Mouse (Mus musculus) limb, embryonic 14.5 days (tissue): Measurements from ENCODE around the gene A730015C16Rik. TPM values are rescaled to one million over a fixed set of nuclear protein-coding genes. Genes with fewer than 3 reads are reported as not detected.

Experiments
- ATAC-seq: fragments of 200-750 bp; cut with Nextera tagmentation; 2 replicates; pipeline ENCODE4 v1.8.0; 2017; ENCODE audit warnings: low read depth, moderate number of reproducible peaks, moderate TSS enrichment; ENCODE audit not compliant: low FRiP score
- DNase-seq: peaks from one replicate; pipeline ENCODE4 v3.0.0-alpha.2; 2015; ENCODE audit warnings: low spot score
- H3K27ac ChIP-seq: fragments of 300-500 bp; sonication (generic); replicated peaks from 2 replicates; pipeline ENCODE4 v1.5.1; 2014; ENCODE audit warnings: low read depth, mild to moderate bottlenecking, low read length, moderate library complexity, mixed read lengths
- H3K27me3 ChIP-seq: fragments of 300-500 bp; sonication (generic); 2 replicates; pipeline ENCODE4 v1.6.1; 2014; ENCODE audit warnings: low read length, mixed read lengths; ENCODE audit not compliant: control insufficient read depth, insufficient read depth
- H3K36me3 ChIP-seq: fragments of 300-500 bp; sonication (generic); 2 replicates; pipeline ENCODE4 v1.6.1; 2014; ENCODE audit warnings: mild to moderate bottlenecking, low read length, moderate library complexity, mixed read lengths; ENCODE audit not compliant: control insufficient read depth, insufficient read depth
- H3K4me1 ChIP-seq: fragments of 300-500 bp; sonication (generic); 2 replicates; pipeline ENCODE4 v1.6.1; 2014; ENCODE audit warnings: antibody characterized with exemption, low read length, mixed read lengths; ENCODE audit not compliant: control insufficient read depth, insufficient read depth
- H3K4me2 ChIP-seq: fragments of 300-500 bp; sonication (generic); replicated peaks from 2 replicates; pipeline ENCODE4 v1.6.1; 2014; ENCODE audit warnings: low read depth, mild to moderate bottlenecking, low read length, moderate library complexity; ENCODE audit not compliant: severe bottlenecking
- H3K4me3 ChIP-seq: fragments of 300-500 bp; sonication (generic); replicated peaks from 2 replicates; pipeline ENCODE4 v1.5.1; 2014; ENCODE audit warnings: low read length
- H3K9ac ChIP-seq: fragments of 300-500 bp; sonication (generic); 2 replicates; pipeline ENCODE4 v1.6.1; 2014; ENCODE audit warnings: mild to moderate bottlenecking, low read depth, low read length, moderate library complexity; ENCODE audit not compliant: severe bottlenecking
- H3K9me3 ChIP-seq: fragments of 300-500 bp; sonication (generic); 2 replicates; pipeline ENCODE4 v1.6.1; 2016; ENCODE audit warnings: low read length; ENCODE audit not compliant: control insufficient read depth
- POLR2A ChIP-seq: fragments of 200-500 bp; IDR thresholded peaks from 2 replicates; pipeline ENCODE4 v1.8.0; 2012; ENCODE audit warnings: inconsistent platforms, mild to moderate bottlenecking, moderate library complexity, borderline replicate concordance; ENCODE audit not compliant: insufficient read depth, insufficient read length; ENCODE audit errors: extremely low read depth
- WGBS: fragments of 180-500 bp; shearing (Covaris S2); extraction: QIAGEN DNeasy Blood & Tissue Kit; methylation state at CpG from one replicate; pipeline ENCODE4 v1.1.7; 2014; 5-methylcytosine and 5-hydroxymethylcytosine counted together
- polyA plus RNA-seq, 2 experiments: library from polyadenylated mRNA; depleted of rRNA in 1 of 2; stranded (reverse) in 1 of 2; unstranded in 1 of 2; fragments of >200 nt; fragmentation: Nextera tagmentation in 1 of 2; extraction: Ambion mirVana in 1 of 2; gene quantifications; 2 replicates each; pipeline versions ENCODE4 v1.2.1 to v1.2.3; 2012 to 2014

The A730015C16Rik gene
- polyA plus RNA-seq, 2 experiments: 0.08 to 1.6 TPM

DNA sequence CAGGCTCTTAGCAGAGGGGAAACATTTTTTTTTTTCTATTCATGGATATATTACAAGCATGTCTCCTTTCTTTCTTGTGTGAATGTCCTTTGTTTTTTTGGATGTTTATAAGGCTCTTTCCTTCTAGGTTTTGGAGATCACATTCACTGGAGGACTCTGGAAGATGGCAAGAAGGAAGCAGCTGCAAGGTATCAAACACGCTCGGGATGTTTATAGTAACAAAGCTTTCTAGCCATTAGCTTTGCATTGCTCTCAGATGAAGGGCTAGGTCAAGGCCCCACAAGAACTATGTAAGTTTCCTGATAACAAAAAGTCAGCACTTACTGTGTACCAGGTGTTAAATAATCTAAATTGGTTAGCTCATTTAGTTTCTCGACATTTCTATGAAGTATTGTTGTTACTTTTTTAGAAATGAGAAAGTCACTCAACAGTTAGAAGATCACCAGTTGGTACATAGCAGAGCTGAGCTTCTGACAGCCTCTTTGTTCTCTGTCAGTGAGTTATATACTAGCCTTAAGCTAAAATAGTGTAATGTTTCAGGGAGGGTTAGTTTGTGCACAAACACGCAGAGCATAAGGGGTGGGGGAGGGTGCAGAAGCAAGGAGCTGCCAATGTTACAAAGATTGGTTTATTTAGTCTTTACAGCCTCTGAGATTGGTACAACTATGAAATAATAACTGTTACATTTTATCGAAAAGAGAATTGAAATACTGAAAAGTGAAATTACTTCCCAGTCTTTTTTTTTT, 2.4 kb downstream of the A730015C16Rik start:
- H3K27me3 ChIP-seq: no peaks in the 10 kb centered on the region
- H3K36me3 ChIP-seq: peaks cover 7% of the 10 kb centered on the region
- H3K4me2 ChIP-seq: no peak overlapping the region
- H3K9me3 ChIP-seq: no peaks in the 10 kb centered on the region
- no peak overlapping the region for H3K9ac ChIP-seq
- WGBS: 84% methylated on average over 5 of the region's 5 CpGs
- H3K4me1 ChIP-seq: peaks cover 12% of the 10 kb centered on the region
- H3K27ac ChIP-seq: no peak overlapping the region
- no peak overlapping the region for H3K4me3 ChIP-seq
- DNase-seq (no peak), ATAC-seq (no peak)
- no peak for TF ChIP-seq POLR2A

DNA sequence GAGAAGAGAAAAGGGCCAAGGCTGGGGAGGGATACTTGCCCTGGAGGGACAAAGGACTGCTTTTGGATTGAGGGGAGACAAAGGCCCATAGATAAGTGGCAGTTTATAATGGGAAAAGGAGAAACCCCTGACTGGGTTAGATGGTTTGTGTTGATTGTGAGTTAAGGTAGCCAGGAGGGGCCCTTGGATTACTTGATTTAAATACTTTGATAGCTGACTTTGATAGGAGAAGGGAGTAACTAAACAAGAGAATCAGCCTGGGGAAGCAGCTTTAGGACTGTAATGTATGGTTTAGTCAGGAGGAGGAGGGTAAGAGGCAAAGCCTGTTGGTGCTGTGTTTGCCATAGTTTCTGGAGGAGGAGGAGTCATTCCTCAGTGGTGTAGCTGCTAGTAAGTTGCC, 5.1 kb downstream of the A730015C16Rik start:
- H3K27ac ChIP-seq: no peak overlapping the region
- peaks cover 5% of the 10 kb centered on the region; the same call in 1 of the 2 replicates for H3K36me3 ChIP-seq
- no peak overlapping the region for H3K4me2 ChIP-seq
- H3K9me3 ChIP-seq: no peaks in the 10 kb centered on the region
- H3K4me1 ChIP-seq: peaks cover under 1% of the 10 kb centered on the region; the same call in 1 of the 2 replicates
- H3K4me3 ChIP-seq: no peak overlapping the region
- no peak for TF ChIP-seq POLR2A
- no peaks in the 10 kb centered on the region for H3K27me3 ChIP-seq
- ATAC-seq (no peak), DNase-seq (no peak)
- H3K9ac ChIP-seq: no peak overlapping the region

DNA sequence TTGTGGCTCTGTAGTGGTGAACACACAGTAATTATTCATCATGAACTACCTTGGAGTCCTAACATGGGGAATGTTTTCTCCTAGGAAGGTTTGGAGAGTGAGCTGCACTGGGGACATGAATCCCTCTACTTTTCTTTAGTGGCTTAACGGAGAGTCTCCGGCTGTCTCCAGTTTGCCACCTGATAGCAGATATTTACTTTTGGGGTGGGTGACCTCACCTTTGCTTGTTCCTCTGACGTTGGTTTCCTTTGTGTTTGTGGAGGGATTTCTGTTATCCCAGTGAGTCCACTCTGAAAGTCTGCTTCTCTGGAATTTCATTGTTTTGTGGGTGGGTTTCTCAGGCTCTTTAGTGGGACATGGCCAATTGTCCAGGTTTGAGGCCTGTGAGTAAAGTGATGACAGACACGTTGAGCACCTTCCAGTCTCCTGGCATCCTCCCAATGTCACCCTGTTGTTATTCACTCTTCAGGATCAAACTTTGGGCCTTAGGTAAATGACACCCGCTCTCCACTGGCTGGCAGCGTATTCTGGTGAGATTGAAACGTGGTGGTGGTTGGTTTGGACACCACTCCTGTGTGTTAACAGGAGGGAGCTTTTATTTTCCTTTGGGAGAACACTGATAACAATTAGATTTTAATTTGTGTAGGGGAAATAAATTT, 6.4 kb downstream of the A730015C16Rik start:
- H3K4me3 ChIP-seq: no peak overlapping the region
- no peak for ATAC-seq
- H3K9ac ChIP-seq: no peak overlapping the region
- no peaks in the 10 kb centered on the region for H3K27me3 ChIP-seq
- H3K9me3 ChIP-seq: no peaks in the 10 kb centered on the region
- H3K36me3 ChIP-seq: peaks cover 5% of the 10 kb centered on the region; the same call in 1 of the 2 replicates
- DNase-seq: no peak
- H3K4me1 ChIP-seq: no peaks in the 10 kb centered on the region
- no peak overlapping the region for H3K4me2 ChIP-seq
- 86% methylated on average over 7 of the region's 7 CpGs for WGBS
- TF ChIP-seq POLR2A: no peak
- no peak overlapping the region for H3K27ac ChIP-seq

GRCm38 (mm10) chr4:108838031-108838430, 10.4 kb downstream of the A730015C16Rik start:
- Histone ChIP-seq H3K9ac (no peak overlapping the region), H3K9me3 (no peaks in the 10 kb centered on the region), H3K4me1 (peaks cover 8% of the 10 kb centered on the region), H3K27me3 (no peaks in the 10 kb centered on the region), H3K4me2 (no peak overlapping the region), H3K27ac (no peak overlapping the region), H3K4me3 (no peak overlapping the region), H3K36me3 (peaks cover 5% of the 10 kb centered on the region; the same call in 1 of the 2 replicates)
- no peak for DNase-seq
- no peak for ATAC-seq
- TF ChIP-seq POLR2A: no peak
- WGBS: 72% methylated on average over 4 of the region's 4 CpGs

DNA sequence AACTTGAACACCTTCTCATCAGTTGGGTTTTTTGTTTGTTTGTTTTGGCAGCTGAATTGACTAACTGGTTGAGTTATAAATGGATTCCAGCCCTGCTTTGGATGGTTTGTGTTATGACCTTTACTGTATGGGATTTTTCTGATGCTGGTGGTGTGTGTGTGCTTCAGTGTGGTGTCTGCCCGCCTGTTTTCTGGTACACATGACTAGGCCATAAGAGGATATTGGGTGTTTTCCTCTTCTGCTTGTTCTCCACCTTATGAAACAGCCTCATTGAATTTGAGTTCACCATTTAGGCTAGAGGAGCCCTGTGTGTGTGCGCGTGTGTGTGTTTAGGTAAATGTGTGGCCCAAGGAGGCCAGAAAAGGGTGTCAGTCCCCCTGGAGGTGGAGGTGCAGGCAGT, 12.9 kb downstream of the A730015C16Rik start:
- no peaks in the 10 kb centered on the region for H3K9me3 ChIP-seq
- DNase-seq (no peak), ATAC-seq (no peak)
- peaks cover 12% of the 10 kb centered on the region for H3K4me1 ChIP-seq
- H3K27ac ChIP-seq: no peak overlapping the region
- H3K36me3 ChIP-seq: peaks cover 3% of the 10 kb centered on the region; the same call in 1 of the 2 replicates
- H3K27me3 ChIP-seq: no peaks in the 10 kb centered on the region
- H3K4me2 ChIP-seq: peak overlapping the region; percentile 81
- H3K9ac ChIP-seq: peak overlapping the region; percentile 99
- TF ChIP-seq POLR2A: no peak
- 49% methylated on average over 3 of the region's 3 CpGs for WGBS
- peak overlapping the region; percentile 97 for H3K4me3 ChIP-seq
